Mouse (Mus musculus): ENCODE data around the gene Bnc2.

Gene Bnc2

GRCm38 (mm10) chr4:84324371-84324770, 350.7 kb downstream of the Bnc2 start:
- in situ Hi-C loops (cut with MboI, MseI), result no loop called here

DNA sequence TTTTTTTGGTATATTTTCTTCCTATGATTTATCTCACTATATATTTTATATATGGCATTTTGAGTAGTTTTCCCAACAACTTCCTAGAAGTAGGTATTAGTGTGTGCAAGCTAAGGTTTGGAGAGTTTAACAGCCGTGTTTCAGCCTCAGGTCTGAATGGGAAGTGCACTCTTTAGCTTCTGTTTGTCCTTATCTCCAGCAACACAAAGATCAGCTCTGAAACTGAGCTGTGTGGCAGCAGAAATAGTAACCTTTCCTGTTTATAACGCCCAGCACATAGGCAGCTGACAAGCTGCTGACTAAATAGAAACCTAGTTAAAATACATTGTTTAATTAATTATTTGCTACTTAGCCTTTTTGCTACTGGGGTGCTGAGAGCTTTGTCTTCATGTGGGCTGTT, 353.5 kb downstream of the Bnc2 start:
- in situ Hi-C loops (cut with MboI, MseI), result no loop called here

GRCm38 (mm10) chr4:84317421-84317820, 357.7 kb downstream of the Bnc2 start:
- in situ Hi-C loops (cut with MboI, MseI), result no loop called here

DNA sequence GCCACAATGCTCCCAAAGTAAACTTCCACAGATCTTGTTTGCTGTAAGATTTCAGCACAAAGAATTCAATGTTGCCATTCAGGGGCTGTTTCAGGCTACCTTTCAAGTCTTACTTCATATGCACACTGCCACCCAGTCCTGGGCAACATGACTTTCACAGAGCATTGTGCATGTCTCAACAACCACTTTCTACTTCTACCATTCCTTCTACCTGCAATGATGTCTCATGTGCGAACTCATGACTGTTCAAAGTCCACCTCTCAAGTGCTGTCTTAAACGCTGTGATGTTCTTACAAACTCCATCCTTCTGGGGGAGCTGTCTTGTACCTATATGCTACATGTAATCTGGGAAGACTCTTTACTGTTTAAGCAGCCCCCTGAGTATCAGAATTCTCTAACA, 363.7 kb downstream of the Bnc2 start:
- in situ Hi-C loops (cut with MboI, MseI), result no loop called here

- in situ Hi-C loops (cut with MboI, MseI), result no loop called here
Observed at GRCm38 (mm10) chr4:84310851-84311250, 364.2 kb downstream of the Bnc2 start.

GRCm38 (mm10) chr4:84308226-84308862, 366.7 kb downstream of the Bnc2 start:
- in situ Hi-C loops (cut with MboI, MseI), result no loop called here

GRCm38 (mm10) chr4:84306928-84307606, 368.0 kb downstream of the Bnc2 start:
- in situ Hi-C loops (cut with MboI, MseI), result no loop called here

- in situ Hi-C loops (cut with MboI, MseI), result no loop called here
Observed at GRCm38 (mm10) chr4:84302949-84303348, 372.1 kb downstream of the Bnc2 start.

GRCm38 (mm10) chr4:84285153-84285552, 389.9 kb downstream of the Bnc2 start:
- in situ Hi-C loops (cut with MboI, MseI), result no loop called here

GRCm38 (mm10) chr4:84282651-84283050, 392.4 kb downstream of the Bnc2 start:
- in situ Hi-C loops (cut with MboI, MseI), result no loop called here

DNA sequence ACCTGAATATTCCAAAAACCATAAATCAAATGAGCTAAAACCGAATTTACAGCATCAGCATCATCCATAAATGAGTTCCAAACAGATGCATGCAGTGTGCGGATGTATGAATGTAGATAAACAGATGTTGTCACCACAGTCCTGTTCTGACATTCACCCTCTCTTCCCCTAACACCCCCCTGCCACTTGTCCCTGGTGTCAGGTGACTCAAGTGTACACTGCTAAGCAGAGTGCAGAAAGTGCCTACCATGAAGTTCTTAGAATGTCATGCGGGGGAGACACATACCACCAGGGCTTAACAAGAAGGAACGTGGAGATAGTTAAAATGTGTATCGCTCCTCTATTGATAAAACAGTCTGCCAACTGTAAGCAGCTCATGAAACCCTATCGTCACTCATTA, 396.9 kb downstream of the Bnc2 start:
- in situ Hi-C loops (cut with MboI, MseI), result no loop called here

DNA sequence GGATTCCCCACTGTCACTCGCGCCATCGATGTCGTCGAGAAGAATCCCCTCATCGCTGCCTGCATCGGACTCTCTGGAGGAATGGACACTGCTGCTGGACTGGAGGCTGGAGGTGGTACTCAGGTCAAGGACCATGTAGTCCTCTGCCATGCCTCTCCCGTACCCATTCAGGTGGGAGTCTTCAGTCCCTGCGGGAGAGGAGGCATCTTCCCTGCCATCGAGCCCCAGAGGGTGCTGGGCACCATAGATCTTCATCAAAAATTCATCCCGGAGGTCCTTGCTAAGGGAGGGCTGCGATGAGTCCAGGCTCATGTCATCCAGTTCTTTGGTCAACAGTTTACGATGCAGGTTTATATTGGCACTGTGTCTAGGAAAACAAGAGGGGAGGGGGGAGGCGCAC, 399.0 kb downstream of the Bnc2 start:
- in situ Hi-C loops (cut with MboI, MseI), result no loop called here

DNA sequence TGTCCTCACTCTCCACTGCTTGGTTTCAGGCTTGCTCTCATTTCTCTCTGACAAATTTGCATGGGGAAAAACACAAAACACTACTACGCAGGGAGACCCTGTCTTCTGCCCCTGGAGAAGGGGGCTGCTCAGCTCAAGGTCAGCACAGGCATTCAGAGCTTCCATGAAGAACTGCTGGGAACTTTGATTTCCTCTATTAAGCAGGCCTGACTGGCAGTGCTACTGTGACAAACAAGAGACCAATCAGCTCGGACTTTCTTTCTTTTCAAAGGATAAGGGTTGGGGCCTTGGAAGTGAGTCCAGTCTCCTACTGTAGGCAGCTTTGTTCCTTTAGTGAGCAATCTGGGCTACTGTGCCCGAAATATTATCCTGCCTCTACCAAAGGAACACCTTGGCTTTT, 400.9 kb downstream of the Bnc2 start:
- in situ Hi-C loops (cut with MboI, MseI), result no loop called here

DNA sequence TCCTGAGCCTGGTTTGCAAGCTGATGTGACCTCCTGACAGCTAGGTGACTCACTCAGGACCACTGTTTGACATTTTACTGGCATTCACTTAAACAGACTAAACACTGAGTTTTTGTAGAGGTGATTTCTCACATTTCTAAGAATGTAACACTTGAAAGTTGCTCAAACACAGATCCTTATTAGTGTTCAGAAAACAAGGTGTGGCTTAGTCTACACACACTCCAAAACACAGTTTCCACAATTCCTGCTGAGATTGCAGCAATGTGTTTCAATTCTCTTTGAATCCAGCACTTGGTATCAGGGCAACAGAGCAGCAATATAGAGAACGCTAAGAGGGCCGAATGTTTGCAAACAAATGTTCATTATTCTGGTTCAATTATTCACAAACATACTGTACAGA, 402.2 kb downstream of the Bnc2 start:
- in situ Hi-C loops (cut with MboI, MseI), result no loop called here

GRCm38 (mm10) chr4:84269845-84270244, 405.2 kb downstream of the Bnc2 start:
- in situ Hi-C loops (cut with MboI, MseI), result no loop called here

DNA sequence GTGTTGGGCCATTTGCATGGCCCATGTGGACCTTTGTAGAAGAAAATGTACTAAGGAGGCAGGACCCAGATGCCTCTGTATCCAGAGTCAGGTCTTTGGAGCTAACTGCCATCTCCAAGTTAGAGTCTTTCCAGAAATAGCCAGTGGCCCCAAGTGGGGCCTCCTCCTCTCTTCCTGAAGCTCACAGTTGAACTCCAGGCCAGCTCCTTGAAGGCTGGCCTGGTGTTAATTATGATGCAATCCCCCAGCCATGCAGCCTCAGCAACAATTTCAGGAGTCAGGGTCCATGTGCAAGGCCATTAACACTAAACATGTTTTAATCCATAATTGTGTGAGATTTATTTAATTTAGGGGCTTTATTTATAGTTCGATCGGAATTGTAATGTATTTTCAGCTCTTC, 427.7 kb downstream of the Bnc2 start:
- in situ Hi-C loops (cut with MboI, MseI), result no loop called here

DNA sequence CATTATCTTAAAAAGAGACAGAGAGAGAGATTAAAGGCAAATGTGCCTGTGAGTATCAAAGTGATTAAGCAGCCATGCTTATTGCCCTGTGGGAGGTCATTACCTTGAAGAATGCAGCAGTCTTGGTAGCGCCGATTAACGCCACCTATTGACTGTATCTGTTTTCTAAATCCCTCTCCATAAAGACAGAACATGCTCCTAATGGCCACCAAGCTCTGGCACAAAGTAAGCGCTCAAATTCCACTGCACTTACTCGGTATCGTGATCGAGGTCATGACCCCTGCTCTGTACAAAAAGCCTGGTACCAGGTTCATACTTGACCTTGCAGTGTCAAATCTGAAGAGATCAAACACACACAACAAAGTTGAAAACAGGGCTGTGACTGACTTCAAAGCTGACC, 442.7 kb downstream of the Bnc2 start:
- in situ Hi-C loops (cut with MboI, MseI), result no loop called here

DNA sequence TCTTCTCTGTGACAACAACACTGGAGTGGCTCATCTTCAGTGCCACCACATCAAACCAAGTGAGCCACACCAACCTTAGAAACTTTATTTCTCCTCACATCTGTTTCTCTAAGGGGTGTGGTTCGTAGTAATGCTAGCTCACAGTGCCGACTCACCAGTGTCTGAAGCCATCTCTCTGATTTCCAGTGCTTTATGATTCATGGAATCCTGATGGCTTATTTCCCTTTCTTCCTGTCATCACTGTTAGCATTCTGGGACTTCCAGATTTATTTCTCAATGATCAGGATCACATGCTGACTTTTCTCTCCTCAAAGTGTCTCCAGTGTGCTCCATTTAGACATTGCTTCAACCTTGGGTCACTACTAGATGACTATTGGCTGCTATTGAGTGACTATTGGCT, 443.8 kb downstream of the Bnc2 start:
- in situ Hi-C loops (cut with MboI, MseI), result no loop called here

DNA sequence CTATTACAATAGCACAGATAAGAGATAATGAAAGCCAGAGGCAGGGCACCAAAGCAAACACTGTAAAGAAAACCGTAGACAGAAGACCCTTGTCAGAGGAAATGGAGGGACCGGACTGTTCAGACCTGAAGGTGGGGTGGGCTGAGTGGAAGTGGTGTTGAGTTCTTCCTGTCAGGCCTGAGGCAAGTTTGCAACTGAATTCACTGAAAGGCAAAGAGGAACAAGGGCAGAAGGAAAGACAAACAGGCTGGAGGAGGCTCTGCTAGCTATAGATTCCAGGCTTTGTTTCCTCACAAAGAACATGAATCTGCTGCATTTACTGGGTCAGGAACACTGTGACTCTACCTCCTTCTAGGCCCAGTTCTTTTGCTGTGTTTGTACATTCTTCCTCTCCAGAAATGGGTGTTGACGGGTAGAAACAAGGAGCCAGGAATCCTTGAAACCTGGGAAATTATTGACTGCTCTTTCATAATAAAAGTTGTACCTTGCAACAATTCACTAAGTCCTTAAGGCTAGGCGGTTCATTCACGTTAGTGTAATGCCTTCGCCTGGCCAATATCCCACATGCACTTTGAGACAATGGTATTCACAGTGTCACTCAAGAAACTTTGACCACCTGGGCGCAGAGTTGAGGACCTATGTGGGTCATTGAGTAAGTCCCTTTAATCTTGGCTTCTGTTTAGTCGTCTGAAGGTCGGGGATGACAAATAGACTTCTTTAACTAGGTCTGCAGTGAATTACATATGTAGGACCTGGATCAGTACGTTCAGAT, 445.7 kb downstream of the Bnc2 start:
- in situ Hi-C loops (cut with MboI, MseI), result no loop called here

- in situ Hi-C loops (cut with MboI, MseI), result no loop called here
Observed at GRCm38 (mm10) chr4:84228551-84228950, 446.5 kb downstream of the Bnc2 start.
